Mouse (Mus musculus) myocyte (in vitro differentiated cells): ENCODE measurements around the gene Ptprm. TPM values are rescaled to one million over a fixed set of nuclear protein-coding genes. Genes with fewer than 3 reads are reported as not detected.

Experiments used
- H3K27me3 ChIP-seq: one replicate; pipeline ENCODE4 v1.6.1; 2011; ENCODE audit not compliant: control insufficient read depth, insufficient read depth, insufficient read length
- H3K36me3 ChIP-seq: one replicate; pipeline ENCODE4 v1.6.1; 2011; ENCODE audit not compliant: control insufficient read depth, insufficient read depth
- H3K4me2 ChIP-seq: one replicate; pipeline ENCODE4 v1.6.1; 2011; ENCODE audit warnings: low read depth, control low read depth
- H3K4me3 ChIP-seq: one replicate; pipeline ENCODE4 v1.5.1; 2011; ENCODE audit warnings: mild to moderate bottlenecking, control low read depth, moderate library complexity
- H3K79me2 ChIP-seq: one replicate; pipeline ENCODE4 v1.6.1; 2011; ENCODE audit not compliant: control insufficient read depth, insufficient read depth
- H3ac ChIP-seq: one replicate; pipeline ENCODE4 v1.6.1; 2011; ENCODE audit not compliant: control insufficient read depth, insufficient read length
- CEBPB ChIP-seq: IDR thresholded peaks from 2 replicates; pipeline ENCODE4 v1.6.1; 2011; ENCODE audit warnings: mild to moderate bottlenecking, moderate library complexity; ENCODE audit not compliant: poor library complexity, insufficient read depth, severe bottlenecking
- E2F4 ChIP-seq: IDR thresholded peaks from one replicate; pipeline ENCODE4 v1.6.1; 2011; ENCODE audit warnings: mild to moderate bottlenecking, control low read depth, moderate library complexity; ENCODE audit not compliant: insufficient read depth
- MAX ChIP-seq: IDR thresholded peaks from one replicate; pipeline ENCODE4 v1.6.1; 2011; ENCODE audit warnings: low read depth, mild to moderate bottlenecking, control low read depth
- MYOD1 ChIP-seq, 3 experiments: IDR thresholded peaks; one replicate each; pipeline ENCODE4 v1.6.1; 2011; ENCODE audit warnings: control low read depth in 2 of 3, low read depth in 2 of 3, mild to moderate bottlenecking in 2 of 3, moderate library complexity in 1 of 3; ENCODE audit not compliant: insufficient read length in 2 of 3, control insufficient read depth in 1 of 3
- MYOG ChIP-seq, 3 experiments: IDR thresholded peaks; one replicate each; pipeline ENCODE4 v1.6.1; 2011; ENCODE audit warnings: control low read depth in 2 of 3, low read depth in 2 of 3, mild to moderate bottlenecking in 2 of 3; ENCODE audit not compliant: insufficient read length in 2 of 3, control insufficient read depth in 1 of 3, insufficient read depth in 1 of 3
- POLR2A ChIP-seq: IDR thresholded peaks from one replicate; pipeline ENCODE4 v1.6.1; 2011; ENCODE audit warnings: low read depth, mild to moderate bottlenecking, control low read depth, moderate library complexity; ENCODE audit not compliant: insufficient read length
- POLR2AphosphoS2 ChIP-seq: IDR thresholded peaks from one replicate; pipeline ENCODE4 v1.6.1; 2011; ENCODE audit warnings: low read depth, control low read depth; ENCODE audit not compliant: insufficient read length
- REST ChIP-seq: IDR thresholded peaks from one replicate; pipeline ENCODE4 v1.6.1; 2011; ENCODE audit warnings: mild to moderate bottlenecking, control low read depth, moderate library complexity; ENCODE audit not compliant: insufficient read depth, insufficient read length
- SRF ChIP-seq: IDR thresholded peaks from one replicate; pipeline ENCODE4 v1.6.1; 2011; ENCODE audit warnings: low read depth; ENCODE audit not compliant: control insufficient read depth, insufficient read length
- TCF12 ChIP-seq: IDR thresholded peaks from one replicate; pipeline ENCODE4 v1.6.1; 2011; ENCODE audit warnings: mild to moderate bottlenecking, control low read depth; ENCODE audit not compliant: poor library complexity, insufficient read depth, severe bottlenecking
- TCF3 ChIP-seq: IDR thresholded peaks from one replicate; pipeline ENCODE4 v1.6.1; 2011; ENCODE audit warnings: low read depth, control low read depth; ENCODE audit not compliant: insufficient read length
- USF1 ChIP-seq: IDR thresholded peaks from one replicate; pipeline ENCODE4 v1.6.1; 2011; ENCODE audit warnings: low read depth, mild to moderate bottlenecking, control low read depth, moderate library complexity
- polyA plus RNA-seq: library from polyadenylated mRNA; unstranded; fragments of >200 nt; fragmentation: generic; extraction: Trizol; gene quantifications from one replicate; pipeline ENCODE4 v1.2.1, GENCODE M21; 2012; ENCODE audit warnings: missing spikeins

The Ptprm gene
- polyA plus RNA-seq, 1 experiment, result 6.5 TPM

DNA sequence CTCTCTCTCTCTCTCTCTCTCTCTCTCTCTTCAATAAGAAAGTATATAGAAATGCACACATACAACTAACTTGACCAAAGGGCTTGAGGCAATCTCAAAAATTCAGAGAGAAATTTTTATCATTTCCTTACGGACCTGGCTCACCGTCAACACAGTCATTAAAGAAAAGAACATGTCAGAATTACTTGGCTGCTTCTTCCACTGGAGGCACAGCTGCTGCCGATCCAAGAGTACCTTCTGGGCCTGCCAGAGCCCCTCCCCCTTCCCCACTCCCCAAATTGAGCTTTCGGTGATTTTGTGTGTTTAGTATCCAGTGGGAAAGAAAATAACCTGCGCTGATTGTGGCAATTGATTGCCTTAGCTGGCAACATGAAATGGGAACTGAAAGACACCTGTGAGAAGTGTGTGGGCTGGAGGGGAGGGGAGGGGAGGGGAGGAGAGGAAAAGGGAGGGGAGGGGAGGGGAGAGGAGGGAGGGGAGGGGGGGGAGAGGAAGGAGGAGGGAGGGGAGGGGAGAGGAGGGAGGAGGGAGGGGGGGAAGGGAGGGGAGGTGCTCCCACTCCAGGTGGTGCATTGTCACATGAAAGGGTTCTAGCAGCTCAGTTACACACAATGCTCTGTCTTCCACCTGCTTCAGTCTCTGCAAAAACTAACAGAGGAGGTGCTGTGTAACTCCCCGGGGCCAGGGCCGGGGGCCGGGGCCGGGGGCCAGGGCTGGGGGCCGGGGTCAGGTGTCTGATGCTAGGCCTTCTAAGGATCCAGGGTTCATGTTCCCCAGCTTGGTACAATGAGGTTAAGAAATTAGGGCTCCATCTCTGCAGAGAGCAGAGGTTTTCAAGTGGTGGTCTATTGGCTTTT lies 552.2 kb downstream of the Ptprm start:
- Histone ChIP-seq H3K79me2 (no peaks in the 10 kb centered on the region), H3K36me3 (no peaks in the 10 kb centered on the region), H3ac (no peak overlapping the region), H3K27me3 (no peaks in the 10 kb centered on the region), H3K4me3 (no peak overlapping the region), H3K4me2 (no peak overlapping the region)
- TF ChIP-seq POLR2AphosphoS2 (no peak), USF1 (no peak)

DNA sequence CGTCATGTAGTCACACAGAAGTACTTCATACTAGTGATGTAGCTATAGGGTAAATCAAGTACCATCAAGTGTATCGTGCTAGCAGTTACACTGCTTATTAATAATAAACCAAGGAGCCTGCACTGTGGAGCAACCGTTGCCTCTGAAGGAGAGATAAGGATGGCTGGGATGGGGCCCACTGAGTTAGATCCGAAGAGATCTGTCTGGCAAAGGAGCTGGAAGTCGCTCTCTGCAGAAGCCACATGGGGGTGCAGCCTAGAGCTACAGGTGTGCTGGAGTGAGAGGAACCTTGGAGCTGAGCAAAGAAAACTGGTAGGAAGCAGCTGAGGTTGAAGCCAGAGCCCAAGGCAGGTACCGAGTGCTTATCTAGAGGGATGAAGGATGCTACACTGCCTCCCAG lies 554.0 kb downstream of the Ptprm start:
- H3K36me3 ChIP-seq, result no peaks in the 10 kb centered on the region
- H3K4me3 ChIP-seq, result no peak overlapping the region
- H3K4me2 ChIP-seq, result no peak overlapping the region
- TF ChIP-seq MAX, result no peak
- TF ChIP-seq TCF3, result no peak
- no peak for TF ChIP-seq CEBPB
- no peak for TF ChIP-seq SRF
- TF ChIP-seq USF1, result no peak
- TF ChIP-seq TCF12, result no peak
- no peak for TF ChIP-seq MYOG (IDR thresholded peaks at IDR 0.05; ENCODE audit: control insufficient read depth in 1 of 3, insufficient read depth in 1 of 3, insufficient read length in 2 of 3, low read depth in 2 of 3)
- no peak for TF ChIP-seq MYOD1 (IDR thresholded peaks at IDR 0.05; ENCODE audit: control insufficient read depth in 1 of 3, insufficient read length in 2 of 3, low read depth in 2 of 3)
- TF ChIP-seq REST, result no peak
- no peak for TF ChIP-seq POLR2AphosphoS2
- no peak for TF ChIP-seq POLR2A
- no peaks in the 10 kb centered on the region for H3K27me3 ChIP-seq
- H3ac ChIP-seq, result no peak overlapping the region
- no peaks in the 10 kb centered on the region for H3K79me2 ChIP-seq

DNA sequence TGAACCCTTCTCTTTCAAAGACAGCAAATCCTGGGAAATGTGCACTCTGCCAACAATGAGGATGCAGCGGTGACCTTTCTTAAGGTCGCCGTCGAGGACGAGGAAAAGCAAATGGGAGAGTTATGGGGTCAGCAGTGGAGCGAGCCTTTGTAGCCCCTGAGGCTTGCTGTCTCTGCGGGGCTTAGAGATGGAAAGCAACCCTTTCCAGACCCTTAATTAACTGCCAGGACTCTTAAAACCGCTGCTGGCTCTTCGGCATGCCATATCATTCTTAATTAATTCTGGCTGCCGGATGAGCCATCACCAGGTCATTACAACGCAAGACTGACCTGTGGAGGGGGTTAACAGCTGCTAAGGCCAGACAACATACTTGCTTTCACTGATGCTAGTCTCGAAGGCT lies 568.1 kb downstream of the Ptprm start:
- H3K4me2 ChIP-seq, result no peak overlapping the region
- H3K27me3 ChIP-seq, result no peaks in the 10 kb centered on the region
- H3ac ChIP-seq, result no peak overlapping the region
- H3K36me3 ChIP-seq, result no peaks in the 10 kb centered on the region
- H3K4me3 ChIP-seq, result no peak overlapping the region
- H3K79me2 ChIP-seq, result no peaks in the 10 kb centered on the region
- TF ChIP-seq SRF, result no peak
- no peak for TF ChIP-seq REST
- no peak for TF ChIP-seq E2F4
- TF ChIP-seq POLR2AphosphoS2, result no peak
- TF ChIP-seq TCF12, result no peak
- TF ChIP-seq USF1, result no peak
- no peak for TF ChIP-seq MYOG (IDR thresholded peaks at IDR 0.05; ENCODE audit: control insufficient read depth in 1 of 3, insufficient read depth in 1 of 3, insufficient read length in 2 of 3, low read depth in 2 of 3)
- no peak for TF ChIP-seq POLR2A
- TF ChIP-seq MAX, result no peak
- no peak for TF ChIP-seq TCF3
- no peak for TF ChIP-seq MYOD1 (IDR thresholded peaks at IDR 0.05; ENCODE audit: control insufficient read depth in 1 of 3, insufficient read length in 2 of 3, low read depth in 2 of 3)
- no peak for TF ChIP-seq CEBPB

DNA sequence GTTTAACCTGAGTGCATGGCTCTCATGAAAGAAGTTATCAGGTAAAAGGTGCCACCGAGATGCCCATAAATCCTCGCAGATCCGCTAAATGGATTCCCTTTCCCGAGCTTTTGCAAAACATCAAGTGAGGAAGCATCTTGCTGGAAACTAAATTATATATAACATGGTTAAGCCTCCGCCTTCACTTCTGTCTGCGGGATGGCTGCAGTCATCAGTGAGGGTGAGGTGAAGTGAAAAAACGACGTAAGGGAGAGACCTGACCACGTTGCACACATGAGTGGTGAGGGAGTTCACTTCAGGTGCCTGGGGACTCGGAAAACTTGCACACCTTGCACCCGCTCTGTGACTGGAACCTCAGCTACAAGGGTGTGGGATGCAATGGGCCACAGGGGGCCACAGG lies 568.7 kb downstream of the Ptprm start:
- Histone ChIP-seq H3K4me2 (no peak overlapping the region), H3K36me3 (no peaks in the 10 kb centered on the region), H3ac (no peak overlapping the region), H3K4me3 (no peak overlapping the region), H3K79me2 (no peaks in the 10 kb centered on the region), H3K27me3 (no peaks in the 10 kb centered on the region)
- no peak for TF ChIP-seq MAX
- no peak for TF ChIP-seq MYOG (IDR thresholded peaks at IDR 0.05; ENCODE audit: control insufficient read depth in 1 of 3, insufficient read depth in 1 of 3, insufficient read length in 2 of 3, low read depth in 2 of 3)
- no peak for TF ChIP-seq MYOD1 (IDR thresholded peaks at IDR 0.05; ENCODE audit: control insufficient read depth in 1 of 3, insufficient read length in 2 of 3, low read depth in 2 of 3)
- no peak for TF ChIP-seq CEBPB
- no peak for TF ChIP-seq SRF
- TF ChIP-seq POLR2A, result no peak
- no peak for TF ChIP-seq E2F4
- TF ChIP-seq TCF3, result no peak
- no peak for TF ChIP-seq REST
- no peak for TF ChIP-seq USF1

DNA sequence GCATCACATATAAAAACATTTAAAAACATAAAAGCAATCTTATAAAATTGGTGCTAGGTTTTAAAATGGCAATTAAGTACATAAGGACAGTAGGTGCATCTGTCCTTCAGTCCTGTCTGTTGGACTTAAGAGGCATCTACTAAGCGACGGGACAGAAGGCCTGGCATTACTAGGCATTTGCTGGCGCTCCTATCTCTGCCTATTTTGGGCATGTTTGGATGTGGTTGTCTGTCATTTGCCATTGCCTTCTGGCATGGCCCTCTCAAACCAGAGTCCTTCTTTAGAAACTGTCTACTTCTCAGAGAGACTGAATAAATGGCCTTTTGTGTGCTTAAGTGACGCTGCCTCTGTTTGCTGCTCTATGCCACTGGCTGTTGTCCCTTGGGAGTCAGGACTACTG lies 570.7 kb downstream of the Ptprm start:
- TF ChIP-seq TCF12 (no peak), POLR2AphosphoS2 (no peak), MYOD1 (IDR thresholded peaks at IDR 0.05; ENCODE audit: control insufficient read depth in 1 of 3, insufficient read length in 2 of 3, low read depth in 2 of 3) (no peak), USF1 (no peak)
- Histone ChIP-seq H3K4me2 (no peak overlapping the region), H3K79me2 (no peaks in the 10 kb centered on the region), H3K36me3 (no peaks in the 10 kb centered on the region), H3K27me3 (no peaks in the 10 kb centered on the region), H3ac (no peak overlapping the region), H3K4me3 (no peak overlapping the region)
